Mouse (Mus musculus): ENCODE data around the gene Kpna6.

The Kpna6 gene

DNA sequence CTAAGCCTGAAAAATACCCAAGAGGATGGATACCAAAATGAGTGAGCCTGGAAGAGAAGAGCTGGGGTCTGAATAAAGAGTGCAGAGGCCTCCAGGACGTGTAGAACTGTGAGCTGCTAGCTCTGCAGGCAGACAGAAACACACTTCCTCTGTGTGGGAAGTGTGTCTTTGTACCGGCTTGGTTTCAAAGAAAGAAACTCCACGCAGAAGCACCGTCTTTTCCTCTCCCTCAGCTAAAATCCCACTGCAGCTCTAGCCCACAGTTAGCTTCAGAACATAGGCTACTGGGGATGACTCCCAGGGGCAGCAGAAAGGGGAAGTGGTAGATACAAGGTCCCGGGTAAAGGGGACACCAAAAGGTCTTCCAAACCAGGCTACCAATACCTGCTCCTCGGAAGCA lies 27.4 kb downstream of the Kpna6 start:
- no peak for DNase-seq

DNA sequence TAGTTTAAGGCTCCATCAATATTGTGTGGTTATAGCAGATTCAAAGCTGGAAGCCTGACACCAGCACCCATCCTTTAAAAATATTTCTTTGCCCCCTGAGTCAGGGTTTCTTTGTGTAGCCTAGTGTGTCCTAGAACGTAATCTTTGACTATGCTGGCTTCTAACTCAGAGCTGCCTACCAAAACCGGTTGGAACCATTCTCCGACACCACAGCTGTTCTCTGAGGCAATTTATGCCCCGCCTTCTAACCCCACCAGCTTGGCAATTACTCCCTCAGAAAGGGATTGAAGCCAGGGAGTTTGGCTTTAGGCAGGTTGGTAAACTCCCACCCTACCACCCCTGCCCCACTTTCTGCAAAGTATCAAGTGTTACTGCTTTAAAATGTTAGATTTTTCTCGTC lies 30.8 kb downstream of the Kpna6 start:
- no peak for DNase-seq

DNA sequence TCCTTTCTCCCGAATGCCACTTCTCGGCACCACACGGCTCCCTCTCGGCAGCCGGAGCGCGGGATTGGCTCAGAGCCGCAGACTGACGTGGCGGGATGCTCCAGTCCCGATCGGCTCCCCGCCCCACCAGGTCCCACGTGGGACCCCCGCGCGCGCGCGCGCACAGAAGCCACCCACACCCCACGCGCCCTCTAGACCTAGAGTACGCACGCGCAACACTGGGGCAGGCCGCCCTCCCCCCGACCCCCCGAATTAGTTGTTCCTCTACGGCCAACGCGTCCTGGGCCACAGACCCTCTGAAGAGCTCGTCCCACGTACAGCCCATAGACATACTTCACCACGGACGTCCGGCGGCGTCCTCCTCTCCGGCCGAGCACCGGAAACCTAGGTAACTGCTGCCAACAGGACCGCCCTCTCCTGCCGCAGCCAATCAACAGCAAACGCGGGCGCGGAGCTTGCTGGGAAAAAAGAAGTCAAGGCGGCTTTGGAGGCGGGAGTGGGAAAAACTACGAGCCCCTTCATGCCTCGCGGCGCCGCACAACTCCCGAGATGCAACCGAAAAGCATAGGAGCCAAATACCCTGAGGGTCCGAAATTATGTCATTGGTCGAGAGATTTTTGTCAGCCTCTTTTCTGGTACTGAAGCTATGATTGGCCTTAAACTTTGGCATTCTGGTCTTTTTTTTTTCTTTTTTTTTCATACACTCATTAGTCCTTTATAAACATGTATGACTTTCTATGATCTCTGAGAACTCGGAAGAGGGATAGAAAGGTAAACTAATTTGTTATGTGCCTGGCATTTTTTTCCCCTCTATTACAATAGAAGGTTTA lies 31.7 kb downstream of the Kpna6 start, which contains the start of gene Txlna:
Gene Txlna, minus strand, starts transcription at position 428 of the 830 bp plus-strand sequence.
- peak; percentile 95 for DNase-seq

GRCm38 (mm10) chr4:129640101-129640637 lies 32.4 kb downstream of the Kpna6 start:
- DNase-seq = peak; percentile 30

DNA sequence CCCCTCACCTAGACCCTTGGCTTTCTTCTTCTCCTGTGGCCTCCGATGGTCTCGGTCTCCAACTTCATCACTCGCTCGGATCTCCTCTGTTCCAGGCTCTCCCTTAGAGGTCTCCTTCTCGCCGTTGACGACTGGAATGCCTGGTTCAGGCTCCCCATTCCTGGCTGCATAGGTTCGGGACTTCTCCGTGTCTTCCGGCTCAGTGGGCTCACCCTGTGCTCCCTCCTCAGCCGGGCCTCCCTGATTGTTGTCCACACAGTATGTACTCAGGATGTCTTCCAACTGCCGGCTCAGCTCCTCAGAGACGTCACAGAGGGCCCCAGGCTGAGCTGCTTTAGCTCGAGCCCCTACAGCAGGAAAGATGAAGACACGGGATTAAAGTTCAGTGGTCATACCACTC lies 33.3 kb downstream of the Kpna6 start:
- no peak for DNase-seq

DNA sequence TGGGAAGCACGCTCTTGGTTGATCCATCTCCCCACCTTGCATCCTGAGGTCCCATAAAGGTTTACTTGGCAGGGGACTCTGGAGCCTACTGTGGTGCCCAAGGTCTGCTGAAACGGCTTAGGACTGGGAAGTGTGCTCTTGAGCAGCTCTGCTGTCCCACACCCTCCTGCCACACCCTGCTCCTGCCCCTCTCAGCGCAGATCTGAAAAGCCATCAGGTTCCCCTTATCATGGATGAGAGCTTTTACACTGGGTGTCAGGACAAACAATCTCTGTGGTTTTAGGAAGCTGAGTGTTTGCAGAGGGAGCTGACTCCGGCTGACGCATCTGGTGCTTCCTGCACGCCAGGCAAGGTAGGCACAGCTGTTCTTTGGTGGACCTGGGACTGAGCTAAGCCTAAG lies 38.7 kb downstream of the Kpna6 start:
- DNase-seq = no peak

GRCm38 (mm10) chr4:129631867-129632266 lies 40.7 kb downstream of the Kpna6 start:
- DNase-seq = no peak

DNA sequence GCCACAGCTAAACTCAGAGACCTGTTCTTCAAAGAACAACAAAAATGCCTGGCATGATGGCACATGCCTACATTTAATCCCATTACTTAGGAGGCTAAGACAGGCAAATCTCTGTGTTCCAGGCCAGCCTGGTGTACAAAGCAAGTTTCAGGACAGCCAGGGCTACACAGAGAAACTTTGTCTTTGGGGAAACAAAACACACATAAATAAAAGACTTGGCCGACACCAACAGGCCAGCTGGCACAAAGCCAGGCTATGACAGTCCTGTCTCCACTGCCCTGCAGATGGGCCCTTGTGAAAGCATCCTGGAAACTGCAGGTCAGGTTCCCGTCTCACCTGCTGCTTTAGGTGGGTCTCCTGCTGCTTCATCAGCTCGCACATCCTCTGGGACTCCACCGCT lies 41.6 kb downstream of the Kpna6 start:
- DNase-seq = no peak

- DNase-seq = no peak
Observed at GRCm38 (mm10) chr4:129626035-129626434, 46.5 kb downstream of the Kpna6 start.

- no peak for DNase-seq
Observed at GRCm38 (mm10) chr4:129625496-129625895, 47.1 kb downstream of the Kpna6 start.

DNA sequence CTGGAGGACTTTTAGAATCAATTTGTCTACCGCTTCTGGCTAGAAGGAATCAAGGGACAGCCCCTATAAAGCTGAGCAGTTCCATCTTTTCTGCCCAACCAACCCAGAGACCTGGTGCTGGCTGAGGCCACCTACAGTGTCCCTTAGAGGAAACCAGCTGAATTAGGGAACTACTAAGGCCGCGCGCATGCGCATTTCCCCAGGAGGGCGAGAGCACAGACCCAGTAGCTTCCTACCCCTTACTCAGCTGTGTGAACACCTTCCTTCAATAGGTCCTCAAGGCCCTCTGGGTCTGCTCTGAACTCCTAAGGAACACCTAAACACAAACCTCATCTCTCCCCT lies 47.6 kb downstream of the Kpna6 start:
- peak; percentile 66 for DNase-seq

DNA sequence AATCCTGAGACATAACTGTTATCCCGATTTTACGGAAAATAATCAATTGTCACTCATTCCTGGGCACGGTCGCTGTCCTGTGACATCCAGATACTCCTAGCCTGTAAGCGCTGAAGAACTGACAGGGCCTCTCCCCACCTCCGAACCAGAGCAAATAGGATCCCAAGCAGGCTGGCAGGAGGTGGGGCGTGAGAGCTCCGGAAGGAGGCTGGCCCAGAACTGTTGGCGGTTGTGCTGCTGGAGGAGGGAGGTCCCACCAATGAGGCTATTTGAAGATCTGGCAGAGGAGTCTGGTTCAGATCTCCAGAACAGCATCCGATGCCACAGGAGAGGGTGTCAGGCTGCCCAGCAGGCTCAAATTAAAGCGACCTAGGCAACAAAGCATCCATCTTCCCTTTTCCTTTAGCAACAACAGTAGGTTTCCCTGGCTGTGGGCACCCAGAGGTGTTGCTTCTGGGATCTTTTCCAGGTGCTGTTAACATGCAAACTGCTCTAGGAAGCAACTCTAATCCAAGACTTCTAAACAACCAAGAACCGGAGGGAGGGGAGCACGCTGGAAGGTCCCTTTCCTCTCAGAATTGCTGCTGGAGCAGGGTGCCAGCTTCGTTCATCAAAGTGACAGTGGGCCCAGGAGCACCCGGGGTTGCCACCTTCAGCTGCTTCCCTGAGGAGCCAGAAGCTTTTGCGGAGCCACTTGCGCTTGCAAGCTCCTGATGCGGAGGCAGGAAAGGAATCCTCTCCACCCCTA lies 48.1 kb downstream of the Kpna6 start:
- peak; percentile 84 for DNase-seq

DNA sequence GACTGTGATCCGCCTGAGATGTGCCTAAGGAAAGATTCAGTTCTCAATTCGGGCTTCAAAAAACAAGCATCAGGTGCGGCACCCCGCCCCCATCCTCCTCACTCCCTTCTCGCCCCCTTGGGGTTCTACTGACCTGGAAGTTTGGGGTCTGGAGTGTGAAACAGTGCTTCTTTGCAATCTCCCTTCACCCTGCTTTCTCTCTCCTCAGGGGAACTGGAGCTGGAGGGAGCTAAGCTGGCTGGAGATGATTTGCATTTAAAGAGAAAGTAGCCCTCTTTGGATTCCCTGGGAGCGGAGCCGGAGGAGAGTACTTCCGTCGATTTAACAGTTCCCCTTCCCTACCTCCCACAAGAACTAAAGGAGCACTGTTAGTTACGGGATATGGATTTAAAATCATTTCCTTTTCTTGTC lies 48.9 kb downstream of the Kpna6 start, which contains the start of gene Ccdc28b:
Gene Ccdc28b, minus strand, starts transcription at position 267 of the 411 bp plus-strand sequence.
- peak; percentile 58 for DNase-seq

DNA sequence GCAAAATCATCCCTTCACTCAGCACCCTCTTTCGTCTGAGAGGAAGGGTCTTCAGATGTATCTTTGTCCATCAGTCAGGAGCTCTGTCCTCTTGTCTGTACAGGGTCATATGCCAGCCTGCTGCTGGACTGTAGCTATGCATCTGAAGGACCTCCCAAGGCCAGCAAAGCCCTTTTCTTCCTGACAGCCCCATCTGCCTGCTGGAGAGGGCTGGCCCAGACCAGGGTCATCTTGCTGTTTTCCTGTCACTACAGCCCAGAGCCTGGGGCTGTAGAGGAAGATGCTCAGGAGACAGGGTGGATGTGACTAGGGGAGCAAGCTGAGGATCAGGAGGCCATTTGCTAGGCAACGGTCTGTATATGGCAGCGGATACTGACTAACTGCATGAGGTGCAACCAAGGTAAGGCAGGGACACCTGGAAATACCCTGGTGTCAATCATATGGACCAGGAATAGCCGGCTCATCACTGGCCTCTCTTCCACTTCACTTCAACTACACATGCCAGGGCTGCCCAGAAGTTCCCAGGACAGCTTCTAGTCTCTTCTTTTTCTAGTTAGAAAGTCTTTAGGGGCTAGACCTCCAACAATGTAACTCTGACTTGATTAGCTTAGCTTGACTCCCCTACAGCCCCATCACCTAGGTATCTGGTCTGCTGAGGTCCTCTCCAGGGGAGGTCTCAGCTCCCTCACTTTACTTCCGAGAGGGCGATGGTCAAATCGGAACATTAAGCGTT lies 49.6 kb downstream of the Kpna6 start:
- DNase-seq = no peak

GRCm38 (mm10) chr4:129622120-129622802 lies 50.3 kb downstream of the Kpna6 start:
- DNase-seq = no peak

DNA sequence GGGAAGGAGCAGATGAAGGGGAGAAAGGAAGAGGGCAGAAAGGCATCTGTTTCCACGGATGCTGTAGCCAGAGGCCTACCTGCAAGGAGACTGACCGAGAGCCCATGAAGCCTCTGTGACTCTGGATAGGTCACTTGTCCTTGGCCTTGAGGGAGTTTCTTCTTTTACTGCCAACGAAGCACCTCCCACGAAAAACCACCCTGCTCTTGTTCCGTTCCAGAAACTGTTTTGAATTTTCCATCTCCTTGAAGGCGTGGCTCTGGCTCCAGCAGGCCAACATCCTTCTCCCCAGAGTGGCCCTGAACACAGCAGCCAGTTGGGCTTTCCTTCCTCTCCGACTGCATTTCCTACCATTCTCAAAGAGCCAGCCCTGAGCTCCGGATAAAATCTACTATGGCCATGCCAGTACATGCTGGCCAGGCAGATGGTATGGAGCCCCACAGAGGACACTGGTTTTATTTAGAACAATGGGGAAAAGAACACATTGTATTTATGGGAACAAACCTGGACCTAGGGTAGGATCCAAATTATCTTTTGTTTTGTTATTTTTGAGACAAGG lies 51.2 kb downstream of the Kpna6 start:
- no peak for DNase-seq

DNA sequence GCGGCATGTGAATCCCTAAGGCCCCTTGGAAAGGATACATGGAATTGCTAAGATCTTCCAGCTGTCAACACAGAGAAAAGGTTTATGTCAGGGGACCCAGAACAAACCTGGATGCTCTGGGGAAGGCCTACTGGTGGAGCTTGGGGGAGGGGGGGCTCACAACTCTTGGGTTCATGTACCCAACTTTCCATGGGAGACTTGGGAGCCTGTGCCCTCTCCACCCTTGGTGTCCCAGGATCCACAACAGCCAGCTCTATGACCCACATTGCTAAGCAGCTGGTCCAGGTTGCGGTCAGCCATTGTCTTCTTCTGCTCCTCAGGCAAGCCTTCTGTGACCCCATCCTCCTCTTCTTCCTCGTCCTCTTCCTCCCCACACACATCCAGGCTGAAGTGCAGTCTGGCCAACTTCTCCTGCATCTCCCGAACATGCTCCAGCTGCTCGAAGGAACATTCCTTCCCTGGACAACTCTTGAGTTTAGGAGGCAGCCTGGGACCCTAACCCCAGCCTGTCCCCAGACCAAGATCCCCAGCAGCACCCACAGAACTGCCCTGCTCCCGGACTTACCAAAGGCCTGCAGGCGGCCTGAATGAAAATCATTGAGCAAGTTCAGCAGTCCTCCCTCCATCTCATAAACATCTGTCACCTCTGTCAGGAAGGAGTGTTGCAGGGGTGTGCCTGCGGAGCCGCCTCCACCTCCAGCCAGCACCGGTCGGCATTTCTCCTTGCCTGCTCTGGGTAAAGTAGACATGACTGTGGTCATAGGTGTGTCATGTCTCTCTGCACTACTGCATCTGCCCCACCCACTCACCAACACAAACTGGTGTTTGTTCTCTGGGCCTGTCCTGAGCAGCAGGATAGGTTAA lies 51.9 kb downstream of the Kpna6 start:
- no peak for DNase-seq

GRCm38 (mm10) chr4:129618786-129619691 lies 53.5 kb downstream of the Kpna6 start, which contains the start of gene Iqcc:
TSS of gene Iqcc (minus strand) at chr4:129619099.
- DNase-seq = peak; percentile 95

DNA sequence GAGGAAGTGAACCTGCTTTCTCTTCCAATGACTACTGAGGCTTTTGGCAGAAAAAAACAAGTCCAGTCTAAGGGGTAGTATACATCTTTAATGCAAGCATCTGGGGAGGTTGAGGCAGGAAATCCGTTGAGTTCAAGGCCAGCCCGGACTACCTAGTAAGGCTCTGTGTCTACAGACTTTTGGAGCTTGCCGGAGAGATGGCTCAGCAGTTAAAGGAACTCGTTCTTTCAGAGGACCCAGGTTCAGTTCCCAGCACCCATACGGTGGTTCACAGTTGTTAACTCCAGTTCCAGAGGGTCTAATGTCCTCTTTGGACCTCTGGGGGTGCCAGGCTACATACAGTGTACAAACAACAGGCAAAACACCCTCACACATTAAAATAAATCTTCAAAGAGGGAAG lies 54.5 kb downstream of the Kpna6 start:
- no peak for DNase-seq

DNA sequence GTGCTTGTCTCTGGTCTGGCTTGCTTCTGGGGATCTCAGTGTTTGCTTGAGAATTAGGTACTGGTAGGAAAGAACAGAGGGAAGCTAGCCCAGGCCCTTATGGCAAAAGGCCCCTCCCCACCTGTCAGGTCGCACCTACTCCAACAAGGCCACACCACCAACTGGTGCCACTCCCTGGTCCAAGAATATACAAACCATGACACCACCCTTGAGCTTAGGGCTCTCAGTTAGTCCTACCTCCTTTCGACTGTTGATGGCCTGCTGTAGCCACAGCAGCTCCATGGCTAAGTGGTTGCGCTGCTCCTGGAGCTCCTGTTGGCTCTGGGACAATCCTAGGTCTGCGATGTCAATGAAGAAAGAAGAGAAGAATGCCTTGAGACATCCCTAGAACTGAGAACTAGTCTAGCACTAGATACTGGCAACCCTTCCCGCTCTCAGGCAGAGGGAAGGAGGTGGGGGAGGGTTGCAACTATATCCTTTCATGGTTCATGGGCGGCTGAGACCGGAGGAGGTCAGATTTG lies 55.4 kb downstream of the Kpna6 start:
- no peak for DNase-seq
